Mouse (Mus musculus) heart, embryonic 14.5 days (tissue): ENCODE data around the gene Reg2. TPM values are rescaled to one million over a fixed set of nuclear protein-coding genes. Genes with fewer than 3 reads are reported as not detected.

Experiments
- ATAC-seq: fragments of 200-750 bp; cut with Nextera tagmentation; 2 replicates; pipeline ENCODE4 v1.8.0; 2017; ENCODE audit warnings: low read depth, moderate TSS enrichment; ENCODE audit not compliant: insufficient number of reproducible peaks, insufficient read depth, low FRiP score
- H3K27ac ChIP-seq, 2 experiments: fragments of 200-500 bp in 1 of 2; fragments of 300-500 bp in 1 of 2; sonication (generic) in 1 of 2; replicated peaks in 1 of 2; 2 replicates each; pipeline ENCODE4 v1.5.1; 2012 to 2014; ENCODE audit warnings: low read depth in 2 of 2, low read length in 2 of 2, control low read depth in 1 of 2, mild to moderate bottlenecking in 1 of 2, mixed read lengths in 1 of 2; ENCODE audit not compliant: control insufficient read depth in 1 of 2, insufficient read depth in 1 of 2
- H3K27me3 ChIP-seq: fragments of 300-500 bp; sonication (generic); 2 replicates; pipeline ENCODE4 v1.6.1; 2014; ENCODE audit warnings: mild to moderate bottlenecking, low read length, control low read depth; ENCODE audit not compliant: control insufficient read depth, insufficient read depth
- H3K36me3 ChIP-seq: fragments of 300-500 bp; sonication (generic); 2 replicates; pipeline ENCODE4 v1.6.1; 2014; ENCODE audit warnings: mild to moderate bottlenecking, control low read depth, low read length, mixed read lengths; ENCODE audit not compliant: control insufficient read depth, insufficient read depth
- H3K4me1 ChIP-seq, 2 experiments: fragments of 200-500 bp in 1 of 2; fragments of 300-500 bp in 1 of 2; sonication (generic) in 1 of 2; 2 replicates each; pipeline ENCODE4 v1.6.1; 2012 to 2014; ENCODE audit warnings: low read length in 2 of 2, control low read depth in 1 of 2, mixed read lengths in 1 of 2; ENCODE audit not compliant: control insufficient read depth in 2 of 2, insufficient read depth in 2 of 2
- H3K4me2 ChIP-seq: fragments of 300-500 bp; sonication (generic); 2 replicates; pipeline ENCODE4 v1.6.1; 2014; ENCODE audit warnings: mild to moderate bottlenecking, low read length
- H3K4me3 ChIP-seq, 2 experiments: fragments of 200-500 bp in 1 of 2; fragments of 300-500 bp in 1 of 2; sonication (generic) in 1 of 2; 2 replicates each; pipeline ENCODE4 v1.5.1; 2012 to 2014; ENCODE audit warnings: low read length in 2 of 2, mild to moderate bottlenecking in 2 of 2, control low read depth in 1 of 2, low read depth in 1 of 2, moderate library complexity in 1 of 2; ENCODE audit not compliant: control insufficient read depth in 1 of 2, insufficient read depth in 1 of 2
- H3K9ac ChIP-seq: fragments of 300-500 bp; sonication (generic); 2 replicates; pipeline ENCODE4 v1.6.1; 2014; ENCODE audit warnings: mild to moderate bottlenecking, low read length
- H3K9me3 ChIP-seq: fragments of 300-500 bp; sonication (generic); 2 replicates; pipeline ENCODE4 v1.6.1; 2016; ENCODE audit warnings: low read length, control low read depth; ENCODE audit not compliant: control insufficient read depth
- WGBS: fragments of 180-500 bp; shearing (Covaris S2); extraction: QIAGEN DNeasy Blood & Tissue Kit; methylation state at CpG from one replicate; pipeline ENCODE4 v1.1.7; 2014; 5-methylcytosine and 5-hydroxymethylcytosine counted together
- polyA plus RNA-seq: library from polyadenylated mRNA; unstranded; fragments of >200 nt; fragmentation: Nextera tagmentation; extraction: Ambion mirVana; gene quantifications from 2 replicates; pipeline ENCODE4 v1.2.1, GENCODE M21; 2014

Gene Reg2
- polyA plus RNA-seq, 1 experiment from 2014 or later: not detected

- no peak for ATAC-seq
- Histone ChIP-seq H3K4me2 (no peak overlapping the region), H3K4me1 (no peaks in the 10 kb centered on the region), H3K9me3 (no peaks in the 10 kb centered on the region), H3K27me3 (no peaks in the 10 kb centered on the region), H3K27ac (no peak overlapping the region), H3K4me3 (no peak overlapping the region), H3K9ac (no peak overlapping the region), H3K36me3 (no peaks in the 10 kb centered on the region)
- WGBS: 50% methylated on average over 1 of the region's 1 CpGs
These were observed 51.8 kb downstream of the Reg2 start for GRCm38 (mm10) chr6:78447202-78447601.

- no peak overlapping the region for H3K9ac ChIP-seq
- H3K27me3 ChIP-seq: no peaks in the 10 kb centered on the region
- ATAC-seq: no peak
- H3K4me3 ChIP-seq: no peak overlapping the region
- H3K9me3 ChIP-seq: no peaks in the 10 kb centered on the region
- H3K36me3 ChIP-seq: no peaks in the 10 kb centered on the region
- H3K4me2 ChIP-seq: no peak overlapping the region
- no peak overlapping the region for H3K27ac ChIP-seq
- H3K4me1 ChIP-seq: no peaks in the 10 kb centered on the region
These were observed 53.0 kb downstream of the Reg2 start for GRCm38 (mm10) chr6:78448409-78448808.

- no peak overlapping the region for H3K27ac ChIP-seq
- WGBS: 86% methylated on average over 2 of the region's 2 CpGs
- H3K4me3 ChIP-seq: no peak overlapping the region
- no peak overlapping the region for H3K4me2 ChIP-seq
- H3K9me3 ChIP-seq: no peaks in the 10 kb centered on the region
- H3K4me1 ChIP-seq: no peaks in the 10 kb centered on the region
- no peaks in the 10 kb centered on the region for H3K36me3 ChIP-seq
- ATAC-seq: no peak
- H3K27me3 ChIP-seq: no peaks in the 10 kb centered on the region
- no peak overlapping the region for H3K9ac ChIP-seq
These were observed 57.4 kb downstream of the Reg2 start for GRCm38 (mm10) chr6:78452804-78453203.

Other genes starting within 250 kb of the Reg2 start
- gene Reg3b, start 25.0 kb upstream of the Reg2 start, polyA plus RNA-seq: not detected in 2 replicates
- not detected in 2 replicates for gene Reg3d, start 16.8 kb upstream of the Reg2 start, polyA plus RNA-seq
- gene Reg3a, start 14.9 kb upstream of the Reg2 start, polyA plus RNA-seq: not detected in 2 replicates
- not detected in 2 replicates for gene Reg1, start 27.1 kb downstream of the Reg2 start, polyA plus RNA-seq
- gene Reg3g, start 73.2 kb downstream of the Reg2 start, polyA plus RNA-seq: not detected in 2 replicates